Mouse (Mus musculus) cerebellum, adult 2 months (tissue): Measurements from ENCODE around the gene Thap7. TPM values are rescaled to one million over a fixed set of nuclear protein-coding genes. Genes with fewer than 3 reads are reported as not detected.
"Not testable (repeated sequence)": the region's sequence is repeated elsewhere in the genome, so short reads cannot be mapped to it uniquely, and the experiment has no call there.

Experiments used
- DNase-seq, 2 experiments: peaks; one replicate each; pipeline ENCODE4 v3.0.0; 2021
- H3K27ac ChIP-seq: fragments of 200-500 bp; 2 replicates; pipeline ENCODE4 v1.5.1; 2012; ENCODE audit warnings: low read length, control low read depth, inconsistent platforms; ENCODE audit not compliant: insufficient read depth
- H3K27me3 ChIP-seq: fragments of 200-500 bp; 2 replicates; pipeline ENCODE4 v1.6.1; 2012; ENCODE audit warnings: inconsistent platforms, mild to moderate bottlenecking, low read length, moderate library complexity; ENCODE audit not compliant: control insufficient read depth, insufficient read depth
- H3K4me1 ChIP-seq: fragments of 200-500 bp; 2 replicates; pipeline ENCODE4 v1.6.1; 2011; ENCODE audit warnings: low read length; ENCODE audit not compliant: control insufficient read depth, insufficient read depth
- H3K4me3 ChIP-seq: fragments of 200-500 bp; replicated peaks from 2 replicates; pipeline ENCODE3; 2011; ENCODE audit warnings: mild to moderate bottlenecking, low read depth, low read length, control low read depth; ENCODE audit not compliant: insufficient read depth
- CTCF ChIP-seq: fragments of 200-500 bp; IDR thresholded peaks from 2 replicates; pipeline ENCODE4 v1.5.1; 2011; ENCODE audit warnings: low read depth, mild to moderate bottlenecking, control low read depth, low read length, moderate library complexity, borderline replicate concordance; ENCODE audit not compliant: insufficient read depth
- POLR2A ChIP-seq: fragments of 200-500 bp; IDR thresholded peaks from 2 replicates; pipeline ENCODE4 v1.6.1; 2011; ENCODE audit warnings: low read length, control low read depth, borderline replicate concordance; ENCODE audit not compliant: insufficient read depth
- WGBS: fragments of 180-500 bp; shearing (Covaris S2); methylation state at CpG from one replicate; pipeline ENCODE4 v1.1.7; 2018; 5-methylcytosine and 5-hydroxymethylcytosine counted together
- polyA plus RNA-seq: library from polyadenylated mRNA; depleted of rRNA; stranded (reverse); fragments of >200 nt; gene quantifications from 2 replicates; pipeline ENCODE4 v1.2.3, GENCODE M21; 2012

Thap7 gene
- polyA plus RNA-seq, 1 experiment = 74.3 TPM

GRCm38 (mm10) chr16:17561128-17561750 lies 30.3 kb upstream of the Thap7 start, which contains the start of gene Lrrc74b:
TSS of gene Lrrc74b (minus strand) at chr16:17561247.
- no peaks in the 10 kb centered on the region for H3K27me3 ChIP-seq
- no peak within 1 kb of the TSS for H3K27ac ChIP-seq
- H3K4me1 ChIP-seq = no peaks in the 10 kb centered on the region; the same call in 1 of the 2 replicates
- 3% methylated on average over 22 of the region's 22 CpGs for WGBS
- DNase-seq = peak in 1 of 2 experiments; percentile 40
- TF ChIP-seq CTCF (no peak), POLR2A (no peak)
- no peak within 1 kb of the TSS for H3K4me3 ChIP-seq

GRCm38 (mm10) chr16:17559396-17560027 lies 28.6 kb upstream of the Thap7 start:
- WGBS = 79% methylated on average over 9 of the region's 9 CpGs
- Histone ChIP-seq H3K27me3 (no peaks in the 10 kb centered on the region), H3K4me1 (no peaks in the 10 kb centered on the region; the same call in 1 of the 2 replicates), H3K27ac (no peak overlapping the region), H3K4me3 (no peak overlapping the region)
- DNase-seq = no peak
- no peak for TF ChIP-seq CTCF
- TF ChIP-seq POLR2A = no peak

- no peak overlapping the region for H3K4me3 ChIP-seq
- 9% methylated on average over 5 of the region's 5 CpGs for WGBS
- no peak overlapping the region for H3K27ac ChIP-seq
- TF ChIP-seq CTCF (no peak), POLR2A (no peak)
- no peaks in the 10 kb centered on the region for H3K27me3 ChIP-seq
- no peak for DNase-seq
- H3K4me1 ChIP-seq = no peaks in the 10 kb centered on the region; the same call in 1 of the 2 replicates
Observed at GRCm38 (mm10) chr16:17558811-17559210, 27.9 kb upstream of the Thap7 start.

GRCm38 (mm10) chr16:17557947-17558480 lies 27.1 kb upstream of the Thap7 start:
- no peak overlapping the region for H3K27ac ChIP-seq
- 9% methylated on average over 5 of the region's 5 CpGs for WGBS
- peak; percentile 71 to 80 for DNase-seq
- H3K4me3 ChIP-seq = no peak overlapping the region
- no peaks in the 10 kb centered on the region; the same call in 1 of the 2 replicates for H3K4me1 ChIP-seq
- TF ChIP-seq CTCF (peak; percentile 99), POLR2A (no peak)
- H3K27me3 ChIP-seq = no peaks in the 10 kb centered on the region

GRCm38 (mm10) chr16:17556907-17557306 lies 26.0 kb upstream of the Thap7 start:
- H3K4me3 ChIP-seq = no peak overlapping the region
- TF ChIP-seq CTCF (no peak), POLR2A (no peak)
- no peak overlapping the region for H3K27ac ChIP-seq
- H3K27me3 ChIP-seq = no peaks in the 10 kb centered on the region
- no peak for DNase-seq
- no peaks in the 10 kb centered on the region; the same call in 1 of the 2 replicates for H3K4me1 ChIP-seq
- WGBS = 52% methylated on average over 4 of the region's 4 CpGs

GRCm38 (mm10) chr16:17556180-17556579 lies 25.2 kb upstream of the Thap7 start:
- no peaks in the 10 kb centered on the region for H3K27me3 ChIP-seq
- H3K4me3 ChIP-seq = no peak overlapping the region
- TF ChIP-seq POLR2A = no peak
- no peak for TF ChIP-seq CTCF
- DNase-seq = no peak
- no peak overlapping the region for H3K27ac ChIP-seq
- no peaks in the 10 kb centered on the region for H3K4me1 ChIP-seq
- WGBS = 76% methylated on average over 4 of the region's 4 CpGs

GRCm38 (mm10) chr16:17554702-17555101 lies 23.8 kb upstream of the Thap7 start:
- not testable (repeated sequence) for H3K27ac ChIP-seq, DNase-seq, H3K4me1 ChIP-seq, H3K27me3 ChIP-seq, H3K4me3 ChIP-seq
- WGBS = 44% methylated on average over 4 of the region's 4 CpGs

GRCm38 (mm10) chr16:17553910-17554685 lies 23.2 kb upstream of the Thap7 start:
- no peak for DNase-seq
- Histone ChIP-seq H3K27ac (no peak overlapping the region), H3K4me1 (no peaks in the 10 kb centered on the region), H3K4me3 (no peak overlapping the region), H3K27me3 (no peaks in the 10 kb centered on the region)
- WGBS = 4% methylated on average over 18 of the region's 18 CpGs
- TF ChIP-seq CTCF = no peak
- no peak for TF ChIP-seq POLR2A
